Mouse (Mus musculus): ENCODE results near the gene 1700025G04Rik. TPM values are rescaled to one million over a fixed set of nuclear protein-coding genes. Genes with fewer than 3 reads are reported as not detected.
"Not testable (repeated sequence)": the region's sequence is repeated elsewhere in the genome, so short reads cannot be mapped to it uniquely, and the experiment has no call there.

The 1700025G04Rik gene
- total RNA-seq, 2 experiments from 2014 or later: 71.8 to 76.8 TPM

DNA sequence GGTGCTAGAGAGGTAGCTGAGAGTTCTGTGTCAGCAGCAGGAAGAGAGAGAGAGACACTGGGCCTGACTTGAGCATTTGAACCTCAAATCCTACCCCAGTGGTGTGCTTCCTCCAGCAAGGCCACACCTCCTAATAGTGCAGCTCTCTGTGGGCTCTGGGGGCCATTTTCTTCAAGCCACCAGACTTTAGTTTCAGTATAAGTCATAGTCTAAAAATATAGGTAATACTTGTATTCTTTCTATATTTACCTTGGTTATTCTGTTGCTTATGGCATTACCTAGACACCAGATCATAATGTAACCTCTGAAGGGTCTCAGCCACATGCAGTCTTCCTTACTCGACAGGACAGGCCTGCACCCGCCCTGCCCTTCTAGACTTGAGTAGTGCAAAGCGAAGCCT is 273.9 kb downstream of the 1700025G04Rik start:
- DNase-seq (ENCODE audit: extremely low spot score in 1 of 2, low spot score in 1 of 2): no peak

DNA sequence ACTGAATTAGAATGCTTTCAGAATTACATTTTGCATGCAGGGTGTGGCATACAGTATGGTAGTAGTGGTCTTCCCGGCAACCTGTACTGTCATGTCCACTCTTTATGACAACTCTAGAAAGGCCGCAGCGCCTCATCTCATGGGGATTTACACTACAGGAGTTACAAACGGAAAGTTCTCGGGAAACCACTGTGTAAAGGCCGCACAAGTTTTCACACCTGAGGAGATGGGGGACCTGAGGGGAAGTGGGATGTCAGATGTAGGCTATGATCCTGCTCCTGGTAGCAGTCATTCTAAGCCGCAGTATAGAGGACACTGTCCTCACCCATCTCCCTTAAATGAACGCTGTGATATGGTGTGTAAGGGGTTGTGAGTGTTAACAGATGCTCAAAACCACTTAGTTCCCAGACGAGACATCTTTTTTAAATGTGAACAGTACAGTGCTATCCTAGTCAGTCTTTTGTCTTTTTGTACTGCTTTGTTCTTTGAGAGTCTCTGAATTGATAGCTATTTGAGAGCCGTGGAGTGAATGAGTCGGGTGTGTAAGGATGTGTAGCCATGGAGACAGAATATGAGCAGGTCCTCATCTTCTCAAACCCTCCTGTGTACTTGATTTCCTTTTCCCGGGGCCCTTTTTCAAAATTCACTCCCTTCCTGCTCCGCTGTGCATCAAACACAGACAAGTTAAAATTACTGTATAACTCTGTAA is 277.8 kb downstream of the 1700025G04Rik start:
- no peak for DNase-seq (ENCODE audit: extremely low spot score in 1 of 2, low spot score in 1 of 2)

GRCm38 (mm10) chr1:151811456-151811855 is 278.5 kb downstream of the 1700025G04Rik start:
- no peak for DNase-seq (ENCODE audit: extremely low spot score in 1 of 2, low spot score in 1 of 2)

- DNase-seq (ENCODE audit: extremely low spot score in 1 of 2, low spot score in 1 of 2): no peak
These were observed 279.1 kb downstream of the 1700025G04Rik start for GRCm38 (mm10) chr1:151810628-151811421.

DNA sequence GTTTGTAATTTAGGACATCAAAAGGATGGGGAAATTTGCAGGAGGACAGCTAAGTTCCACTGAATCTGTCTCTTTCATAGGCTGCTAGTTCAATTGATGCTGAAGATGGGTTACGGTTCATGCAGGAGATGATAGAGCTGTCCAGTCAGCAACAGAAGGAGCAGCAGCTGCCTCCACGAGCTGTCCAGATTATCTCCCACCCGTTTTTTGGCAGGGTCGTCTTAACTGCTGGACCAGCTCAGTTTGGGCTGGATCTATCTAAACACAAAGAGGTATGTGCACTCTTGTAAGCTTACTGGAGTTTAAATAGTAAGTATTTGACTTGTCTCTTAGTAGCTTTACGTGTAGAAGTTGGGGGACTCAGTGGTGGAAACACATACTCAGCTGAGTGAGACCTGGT is 282.6 kb downstream of the 1700025G04Rik start:
- no peak for DNase-seq (ENCODE audit: extremely low spot score in 1 of 2, low spot score in 1 of 2)

DNA sequence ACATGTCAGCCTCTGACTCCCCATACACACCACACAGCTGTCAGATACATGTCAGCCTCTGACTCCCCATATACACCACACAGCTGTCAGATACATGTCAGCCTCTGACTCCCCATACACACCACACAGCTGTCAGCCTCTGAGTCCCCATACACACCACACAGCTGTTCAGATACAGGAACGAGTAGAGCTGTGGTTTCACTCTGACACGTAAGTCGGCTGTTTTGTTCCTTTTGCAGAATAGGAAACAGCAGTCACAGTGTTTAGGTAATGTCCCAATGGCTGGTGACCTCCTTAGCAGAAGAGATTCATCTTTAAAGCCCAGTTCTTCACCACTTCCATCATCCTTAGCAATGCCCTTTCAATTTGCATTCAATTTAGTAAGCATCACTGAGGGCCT is 287.1 kb downstream of the 1700025G04Rik start:
- not testable (repeated sequence) for DNase-seq (ENCODE audit: extremely low spot score in 1 of 2, low spot score in 1 of 2)

Data from layer of hippocampus, postnatal 25 days (tissue).